ENCODE assay signal across 25 mouse cellular contexts in genomic region chr3:135834988-135835387, GRCm38 (mm10).
"Had no signal": no experiment of that assay in that cellular context is flagged by ENCODE, and none has a peak within 500 bp of the region (broad histone marks: within the 10 kb centered on the region; RNA-seq: fewer than 3 reads in every experiment).

No protein-coding gene starts in this region.

- H3K27ac ChIP-seq: gastrocnemius, adult 2 months; heart, adult 2 months; heart, embryonic 13.5 days; heart, embryonic 15.5 days; hindbrain, embryonic 10.5 days; hindbrain, embryonic 12.5 days; hindbrain, embryonic 14.5 days; intestine, embryonic 15.5 days; layer of hippocampus, adult 2 months; left cerebral cortex, adult 2 months; limb, embryonic 10.5 days; limb, embryonic 12.5 days; liver, embryonic 13.5 days; liver, embryonic 15.5 days had no signal

- H3K4me1 ChIP-seq: heart, embryonic 15.5 days; hindbrain, embryonic 10.5 days; hindbrain, embryonic 12.5 days; intestine, embryonic 15.5 days; limb, embryonic 10.5 days; limb, embryonic 12.5 days had no signal

- H3K9me3 ChIP-seq: heart, embryonic 13.5 days; heart, embryonic 15.5 days; hindbrain, embryonic 10.5 days; hindbrain, embryonic 12.5 days; intestine, embryonic 15.5 days; limb, embryonic 10.5 days; limb, embryonic 12.5 days; liver, embryonic 13.5 days; liver, embryonic 15.5 days had no signal

- H3K36me3 ChIP-seq: heart, embryonic 13.5 days; heart, embryonic 15.5 days; hindbrain, embryonic 10.5 days; hindbrain, embryonic 12.5 days; intestine, embryonic 15.5 days; limb, embryonic 10.5 days; limb, embryonic 12.5 days had no signal

- H3K9ac ChIP-seq: heart, embryonic 13.5 days; heart, embryonic 15.5 days; hindbrain, embryonic 12.5 days; hindbrain, embryonic 14.5 days; intestine, embryonic 15.5 days; limb, embryonic 12.5 days; liver, embryonic 13.5 days; liver, embryonic 15.5 days; liver, postnatal 0 days had no signal

- H3K27me3 ChIP-seq: heart, embryonic 13.5 days; heart, embryonic 15.5 days; hindbrain, embryonic 12.5 days; intestine, embryonic 15.5 days; limb, embryonic 12.5 days; liver, embryonic 13.5 days; liver, embryonic 15.5 days had no signal

- H3K4me3 ChIP-seq: gastrocnemius, adult 2 months; heart, adult 2 months; heart, embryonic 13.5 days; heart, embryonic 15.5 days; hindbrain, embryonic 10.5 days; hindbrain, embryonic 12.5 days; intestine, embryonic 15.5 days; layer of hippocampus, adult 2 months; left cerebral cortex, adult 2 months; limb, embryonic 10.5 days; limb, embryonic 12.5 days; liver, embryonic 13.5 days; liver, embryonic 15.5 days had no signal

- DNase-seq: gastrocnemius, adult 2 months; gastrocnemius, postnatal 10 days; gastrocnemius, postnatal 25 days; heart, adult 2 months; heart, postnatal 4 days; liver; liver, embryonic 13.5 days; liver, postnatal 0 days had no signal

- ATAC-seq: forebrain, embryonic 16.5 days; hindbrain, embryonic 16.5 days; inflammation-experienced regulatory T-cells, adult 6 months; intestine, embryonic 15.5 days; intestine, postnatal 0 days; liver, postnatal 0 days had no signal

- H3K4me2 ChIP-seq: heart, embryonic 11.5 days; heart, embryonic 13.5 days; heart, embryonic 15.5 days; hindbrain, embryonic 12.5 days; hindbrain, embryonic 14.5 days; intestine, embryonic 15.5 days; limb, embryonic 12.5 days; liver, embryonic 11.5 days; liver, embryonic 13.5 days; liver, embryonic 15.5 days had no signal
